Mouse (Mus musculus) left cerebral cortex, postnatal 10 days (tissue): ENCODE results near the gene Btnl10. TPM values are rescaled to one million over a fixed set of nuclear protein-coding genes. Genes with fewer than 3 reads are reported as not detected.

Experiments
- DNase-seq, 2 experiments: peaks; one replicate each; pipeline ENCODE4 v3.0.0; 2021 to 2022; ENCODE audit warnings: low spot score in 2 of 2, mixed read lengths in 1 of 2; ENCODE audit errors: extremely low spot score in 1 of 2
- intact Hi-C: fragments of 180-260 bp; cut with DNase I; formaldehyde crosslinking; loops from one replicate; pipeline ENCODE4 v1.15.1; 2025
- total RNA-seq, 2 experiments: library from RNA; stranded (reverse); gene quantifications; 2 replicates each; pipeline ENCODE4 v1.2.3; 2021

The Btnl10 gene
- total RNA-seq, 2 experiments from 2014 or later, result 0.06 TPM; not detected in 1

DNA sequence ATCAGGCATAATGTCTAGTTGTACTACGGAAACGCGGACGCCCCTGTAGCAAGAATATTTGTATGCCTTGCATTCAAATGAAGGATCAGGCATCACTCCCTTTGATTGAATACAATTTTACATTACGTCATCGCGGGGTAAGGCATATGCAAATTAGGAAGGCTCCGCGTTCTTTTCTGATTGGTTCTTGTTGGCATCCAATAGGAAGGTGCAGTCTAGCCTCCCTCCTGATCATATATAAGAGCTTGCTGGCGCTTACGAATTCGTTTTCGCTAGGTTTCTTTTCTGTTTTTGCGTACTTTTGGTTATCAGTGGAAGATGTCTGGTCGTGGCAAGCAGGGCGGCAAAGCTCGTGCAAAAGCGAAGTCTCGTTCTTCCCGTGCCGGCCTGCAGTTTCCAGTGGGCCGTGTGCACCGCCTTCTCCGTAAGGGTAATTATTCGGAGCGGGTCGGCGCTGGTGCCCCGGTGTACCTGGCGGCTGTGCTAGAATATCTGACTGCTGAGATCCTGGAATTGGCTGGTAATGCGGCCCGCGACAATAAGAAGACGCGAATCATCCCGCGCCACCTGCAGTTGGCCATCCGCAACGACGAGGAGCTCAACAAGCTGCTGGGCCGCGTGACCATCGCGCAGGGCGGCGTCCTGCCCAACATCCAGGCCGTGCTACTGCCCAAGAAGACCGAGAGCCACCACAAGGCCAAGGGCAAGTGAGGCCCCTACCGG, 36.9 kb downstream of the Btnl10 start, which contains the start of the genes Hist3h2a and Trim17:
Hist3h2a (plus strand) TSS at position 266 of the 723 bp plus-strand sequence.
Trim17 (plus strand) TSS at position 266 of the 723 bp plus-strand sequence.
- intact Hi-C loops, result no loop called here
- DNase-seq, result peak; percentile 92 to 97

DNA sequence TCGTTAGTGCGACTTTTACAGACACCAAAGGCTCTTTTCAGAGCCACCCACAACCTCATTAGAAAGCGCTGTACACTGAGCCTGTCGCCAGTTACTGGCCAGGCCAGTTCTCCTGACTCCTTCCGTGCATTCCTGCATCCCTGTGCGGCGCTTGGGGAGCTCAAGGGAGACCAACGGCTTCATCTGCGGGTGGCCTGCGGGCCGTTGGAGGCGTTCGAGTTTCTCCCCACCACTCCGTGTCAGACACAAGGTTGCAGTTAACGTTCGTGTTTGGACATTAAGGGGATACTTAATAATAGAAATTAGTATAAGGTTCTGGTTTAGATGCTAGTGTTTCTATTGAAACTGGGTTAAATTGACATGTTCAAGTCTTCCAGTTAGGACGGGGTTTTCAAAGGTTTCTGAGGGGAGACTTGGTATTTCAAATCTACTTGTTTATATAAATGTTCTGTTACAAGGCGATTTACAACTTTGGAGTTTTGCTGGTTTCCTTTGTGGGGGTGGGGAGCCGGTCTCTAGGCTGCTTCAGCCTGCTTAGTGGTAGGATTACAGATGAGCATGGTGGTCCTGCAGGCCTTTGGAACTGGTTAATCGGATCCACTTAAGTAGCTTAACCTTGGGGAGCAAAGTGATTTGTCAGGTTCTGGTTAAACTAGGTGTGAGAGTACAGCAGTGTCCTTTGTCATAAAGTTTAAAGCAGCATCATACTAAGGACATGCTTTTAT, 37.6 kb downstream of the Btnl10 start:
- intact Hi-C loops, result no loop called here
- peak in 1 of 2 experiments; percentile 40 for DNase-seq

DNA sequence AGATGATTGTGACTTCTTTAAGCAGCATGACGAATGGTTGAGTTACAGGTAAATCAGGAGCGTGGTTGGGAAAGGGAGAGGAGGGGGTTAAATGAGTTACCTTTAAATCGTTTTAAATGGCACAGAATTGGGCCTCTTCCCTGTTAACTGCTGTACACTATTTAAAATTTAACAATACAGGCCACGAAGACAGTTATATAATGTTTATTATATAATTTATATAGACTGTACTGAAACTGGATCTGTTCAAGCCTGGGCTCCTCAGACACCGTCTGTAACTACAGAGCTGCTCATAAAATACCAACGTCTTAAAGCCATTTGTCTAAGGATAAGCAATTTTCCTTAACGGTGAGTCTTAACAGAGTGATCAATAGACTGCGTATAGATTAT, 38.2 kb downstream of the Btnl10 start:
- DNase-seq, result no peak
- intact Hi-C loops, result no loop called here

DNA sequence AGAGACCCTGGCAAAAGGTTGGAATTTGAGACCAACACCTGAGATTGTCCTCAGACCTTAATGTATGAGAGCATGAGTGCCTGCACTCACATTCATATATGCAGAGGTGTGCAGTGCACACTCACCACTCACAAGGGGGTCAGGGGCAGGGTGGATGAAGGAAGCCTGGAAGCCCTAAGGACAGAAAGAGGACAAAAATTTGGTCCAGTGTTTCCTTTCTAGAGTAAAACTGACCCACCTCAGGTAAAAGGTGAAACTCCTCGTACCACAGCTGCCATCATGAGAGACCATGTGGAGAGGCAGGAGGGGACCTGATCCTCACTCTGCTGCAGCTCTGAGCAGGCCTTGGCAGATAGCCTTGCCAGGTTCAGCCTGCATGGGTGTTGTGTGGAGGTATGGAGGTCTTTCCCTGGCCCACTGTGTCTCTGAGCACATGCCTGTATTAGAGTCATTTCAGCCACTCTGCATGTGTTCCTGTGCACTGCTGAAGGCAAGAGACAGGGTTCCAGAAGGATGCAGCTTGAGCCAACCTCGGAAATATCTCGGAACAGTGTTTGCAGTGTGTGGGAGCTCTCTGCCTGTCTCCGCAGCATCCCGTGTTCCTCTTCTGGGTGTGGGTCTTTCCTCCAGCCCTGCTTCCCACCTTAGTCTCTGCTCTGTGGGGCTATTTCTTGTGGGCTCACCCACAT, 39.7 kb downstream of the Btnl10 start:
- intact Hi-C loops, result no loop called here
- peak in 1 of 2 experiments; percentile 21 for DNase-seq

DNA sequence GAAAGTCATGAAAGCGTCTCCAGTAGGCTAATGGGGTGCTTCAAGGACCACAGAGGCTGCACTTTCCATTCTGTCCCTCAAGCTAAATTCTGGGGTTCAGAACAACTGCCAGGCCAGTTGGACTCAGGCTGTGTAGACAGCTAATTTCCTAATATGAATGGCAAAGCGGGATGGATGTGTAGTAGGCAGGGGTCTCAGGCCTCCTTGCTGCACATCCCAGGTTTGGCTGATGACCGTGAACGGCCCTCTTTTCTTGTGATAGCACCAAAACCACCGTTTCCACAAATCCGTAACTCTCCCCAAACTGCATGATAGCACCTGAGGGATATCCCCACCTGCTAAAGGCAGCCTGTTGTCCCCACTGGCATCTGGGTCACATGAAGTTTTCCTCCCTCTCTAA, 40.8 kb downstream of the Btnl10 start:
- DNase-seq, result no peak
- intact Hi-C loops, result no loop called here

DNA sequence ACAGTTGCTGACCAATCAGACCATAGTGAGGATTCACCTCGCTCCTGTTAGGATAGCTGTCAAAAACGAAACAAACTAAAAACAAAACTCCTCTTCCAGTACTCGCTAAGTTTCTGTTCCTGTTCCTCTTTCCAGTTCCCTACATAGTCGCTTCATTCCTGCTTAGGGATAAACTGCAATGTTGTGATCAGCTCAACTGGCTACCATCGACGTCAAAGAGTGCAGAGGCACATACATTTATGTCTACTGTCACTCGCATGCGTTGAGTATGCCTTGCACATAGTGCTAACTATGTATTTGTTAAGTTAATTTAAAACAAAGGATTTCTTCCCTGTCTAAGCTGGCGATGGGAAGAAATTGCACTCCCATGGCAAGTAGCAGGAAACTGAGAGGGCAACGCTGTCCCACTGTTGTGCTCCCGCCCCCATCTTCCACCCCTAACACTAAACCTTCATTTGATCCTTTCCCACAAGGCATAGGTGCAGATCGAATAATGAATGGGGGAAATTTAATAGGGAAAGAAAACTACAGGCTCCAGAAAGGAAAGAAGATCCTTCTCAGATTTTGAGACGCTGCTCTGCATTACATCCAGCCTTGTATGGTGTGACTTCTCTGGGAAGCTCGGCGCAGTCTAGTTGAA, 41.6 kb downstream of the Btnl10 start:
- intact Hi-C loops, result no loop called here

DNA sequence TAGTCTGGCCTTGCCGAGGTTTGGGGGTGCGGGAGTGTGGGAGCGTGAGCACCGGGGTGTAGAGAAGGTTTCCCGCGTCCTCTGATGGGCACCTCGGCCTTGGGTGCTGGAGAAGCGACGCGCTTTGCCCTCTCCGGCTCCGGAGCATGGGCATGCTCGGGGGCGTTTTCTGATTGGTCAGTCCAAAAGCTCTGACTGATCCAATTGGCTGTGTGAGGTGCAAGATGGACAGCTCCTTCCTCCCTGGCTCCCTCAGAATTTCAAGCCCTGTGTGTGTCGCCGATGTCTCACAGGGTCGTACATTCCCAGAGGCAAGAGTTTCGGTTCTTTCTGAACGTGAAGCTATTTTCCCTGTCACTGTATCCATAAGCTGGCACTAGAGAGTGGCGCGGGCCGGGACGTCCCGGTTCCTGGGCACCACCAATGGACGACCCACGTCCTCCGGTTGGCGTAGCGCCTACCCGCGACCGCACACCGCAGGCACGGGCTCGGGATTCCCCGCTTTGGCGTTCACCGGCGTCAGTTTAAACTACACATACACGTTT, 42.3 kb downstream of the Btnl10 start:
- intact Hi-C loops, result loop anchor here (10.0 kb wide), 1 partner anchor 335 kb away; the partner anchor contains the start of gene Wnt3a
- peak; percentile 78 to 84 for DNase-seq

More for the DNA sequence above, 41.6 kb downstream of the Btnl10 start:
- DNase-seq, result no peak

DNA sequence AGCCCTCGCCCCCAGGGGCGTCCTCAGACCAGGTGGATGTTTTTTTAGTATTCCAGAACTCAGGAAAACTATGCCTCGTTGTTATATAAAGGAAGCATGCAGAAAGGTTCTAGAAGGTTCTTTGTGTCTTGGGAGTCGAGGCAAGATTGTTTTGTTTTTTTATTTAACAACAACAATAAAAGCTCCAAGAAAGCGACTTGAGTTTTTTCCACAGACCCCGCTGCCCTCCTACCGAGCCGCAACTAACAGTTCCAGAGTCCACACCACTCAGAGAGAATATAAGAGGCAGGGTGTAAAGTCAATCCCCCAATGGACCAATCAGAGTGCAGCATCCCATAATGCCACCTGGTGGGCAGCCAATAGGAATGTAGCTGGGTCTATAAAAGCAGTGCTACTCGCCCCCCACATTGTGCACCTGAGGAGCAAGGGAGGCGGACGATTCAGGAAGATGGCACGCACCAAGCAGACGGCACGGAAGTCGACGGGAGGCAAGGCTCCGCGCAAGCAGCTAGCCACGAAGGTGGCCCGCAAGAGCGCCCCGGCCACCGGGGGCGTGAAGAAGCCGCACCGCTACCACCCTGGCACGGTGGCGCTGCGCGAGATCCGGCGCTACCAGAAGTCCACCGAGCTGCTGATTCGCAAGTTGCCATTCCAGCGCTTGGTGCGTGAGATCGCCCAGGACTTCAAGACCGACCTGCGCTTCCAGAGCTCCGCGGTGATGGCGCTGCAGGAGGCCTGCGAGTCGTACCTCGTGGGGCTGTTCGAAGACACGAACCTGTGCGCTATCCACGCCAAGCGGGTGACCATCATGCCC, 43.9 kb downstream of the Btnl10 start:
- intact Hi-C loops, result loop anchor here (10.0 kb wide), 1 partner anchor 333 kb away; the partner anchor contains the start of gene Wnt3a
- DNase-seq, result peak in 1 of 2 experiments; percentile 21

DNA sequence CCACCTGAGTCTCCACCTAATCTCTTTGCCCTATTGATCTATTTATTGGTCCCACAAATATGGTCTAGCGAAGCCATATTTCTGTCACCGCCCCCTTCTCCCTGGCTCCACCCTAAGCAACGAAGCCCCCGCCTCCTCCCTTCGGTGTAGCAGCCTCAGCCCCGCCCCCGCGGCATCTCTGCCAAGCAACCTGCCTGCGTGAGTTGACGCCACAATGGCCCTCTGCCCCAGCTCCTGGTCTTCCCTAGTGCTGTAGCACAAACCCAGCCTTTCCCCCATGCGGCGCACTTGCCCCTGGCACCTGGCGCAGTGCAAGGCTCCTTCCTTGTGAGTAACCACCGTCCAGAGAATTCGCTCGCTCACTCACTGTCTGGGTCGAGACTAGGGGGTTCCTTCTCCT, 45.8 kb downstream of the Btnl10 start:
- intact Hi-C loops, result loop anchor here (10.0 kb wide), 1 partner anchor 331 kb away; the partner anchor contains the start of gene Wnt3a
- peak in 1 of 2 experiments; percentile 72 for DNase-seq

DNA sequence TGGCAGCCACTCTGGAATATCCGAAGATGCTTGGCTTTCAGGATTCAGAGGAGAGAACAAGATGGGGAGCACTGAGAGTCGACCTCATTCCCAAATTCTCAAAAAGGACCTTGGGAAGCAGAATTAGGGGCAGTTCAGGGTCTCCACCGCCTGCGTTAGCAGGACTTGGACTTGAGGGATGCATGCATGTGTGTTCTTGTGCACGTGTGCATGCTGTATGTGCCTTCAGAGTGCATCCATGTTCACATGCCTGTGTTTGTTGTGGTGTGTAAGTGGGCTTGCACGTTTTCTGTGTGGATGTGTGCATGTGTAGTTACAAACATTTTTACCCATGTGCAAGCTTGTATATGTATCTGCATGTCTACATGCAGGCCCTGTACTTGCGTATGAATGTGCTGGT, 46.5 kb downstream of the Btnl10 start:
- DNase-seq, result no peak
- intact Hi-C loops, result loop anchor here (10.0 kb wide), 1 partner anchor 331 kb away; the partner anchor contains the start of gene Wnt3a

DNA sequence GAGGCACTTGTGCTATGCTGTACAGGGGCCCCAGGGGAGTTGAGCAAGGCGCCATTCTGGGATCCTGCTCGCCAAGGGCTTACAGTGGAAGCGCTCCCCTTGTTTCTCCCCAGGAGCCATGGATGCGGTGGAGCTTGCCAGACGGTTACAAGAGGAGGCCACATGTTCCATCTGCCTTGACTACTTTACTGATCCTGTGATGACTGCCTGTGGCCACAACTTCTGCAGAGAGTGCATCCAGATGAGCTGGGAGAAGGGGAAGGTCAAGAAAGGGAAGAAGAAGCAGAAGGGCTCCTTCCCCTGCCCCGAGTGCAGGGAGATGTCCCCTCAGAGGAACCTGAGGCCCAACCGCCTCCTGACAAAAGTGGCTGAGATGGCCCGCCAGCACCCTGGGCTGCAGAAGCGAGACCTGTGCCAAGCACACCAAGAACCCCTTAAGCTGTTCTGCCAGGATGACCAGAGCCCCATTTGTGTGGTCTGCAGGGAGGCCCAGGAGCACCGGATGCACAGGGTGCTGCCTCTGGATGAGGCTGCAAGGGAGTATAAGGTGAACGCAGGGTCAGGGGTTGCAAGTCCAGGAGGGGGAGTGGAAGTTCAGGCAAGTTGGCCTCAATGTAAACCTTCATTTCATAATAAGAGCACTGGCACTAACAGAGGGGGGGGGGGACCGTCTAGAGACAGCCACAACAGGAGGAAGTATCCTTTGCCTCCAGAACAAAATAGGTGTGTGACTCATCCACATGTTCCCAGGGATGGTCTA, 47.5 kb downstream of the Btnl10 start:
- DNase-seq, result no peak
- intact Hi-C loops, result loop anchor here (10.0 kb wide), 1 partner anchor 330 kb away; the partner anchor contains the start of gene Wnt3a

DNA sequence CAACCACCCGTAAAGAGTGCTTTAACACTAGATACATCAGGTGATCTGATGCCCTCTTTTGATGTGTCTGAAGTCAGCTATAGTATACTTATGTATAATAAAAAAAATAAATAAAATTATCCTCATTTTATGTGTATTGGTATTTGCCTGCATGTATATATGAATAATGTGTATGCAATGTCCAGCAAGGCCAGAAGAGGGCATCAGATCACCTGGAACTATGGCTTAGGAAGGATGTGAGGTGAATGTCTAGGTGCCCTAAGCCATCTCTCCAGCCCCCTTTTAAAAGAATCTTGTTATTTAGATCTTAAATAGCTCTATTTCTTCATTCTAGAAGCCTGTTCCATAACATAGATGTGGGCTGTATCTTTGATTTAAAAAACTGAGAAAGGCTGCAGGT, 49.6 kb downstream of the Btnl10 start:
- no peak for DNase-seq
- intact Hi-C loops, result loop anchor here (10.0 kb wide), 1 partner anchor 327 kb away; the partner anchor contains the start of gene Wnt3a

DNA sequence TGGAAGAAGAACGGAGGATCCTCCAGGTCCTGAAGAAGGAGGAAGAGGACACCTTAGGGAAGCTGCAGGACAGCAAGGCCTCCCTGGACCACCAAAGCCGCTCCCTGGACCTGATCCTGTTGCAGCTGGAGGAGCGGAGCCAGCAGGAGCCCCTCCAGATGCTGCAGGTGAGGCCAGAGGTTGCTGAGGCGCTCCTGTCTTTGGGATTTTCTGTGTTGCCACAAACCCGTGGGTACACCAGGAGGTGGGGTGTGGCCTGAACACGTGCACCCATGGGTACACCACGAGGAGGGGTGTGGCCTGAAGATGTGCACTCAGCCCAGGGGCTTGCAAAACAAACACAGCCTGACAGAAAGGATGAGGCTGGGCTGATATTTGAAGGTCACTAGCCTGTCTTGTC, 50.8 kb downstream of the Btnl10 start:
- intact Hi-C loops, result loop anchor here (10.0 kb wide), 1 partner anchor 326 kb away; the partner anchor contains the start of gene Wnt3a
- DNase-seq, result peak in 1 of 2 experiments; percentile 18

DNA sequence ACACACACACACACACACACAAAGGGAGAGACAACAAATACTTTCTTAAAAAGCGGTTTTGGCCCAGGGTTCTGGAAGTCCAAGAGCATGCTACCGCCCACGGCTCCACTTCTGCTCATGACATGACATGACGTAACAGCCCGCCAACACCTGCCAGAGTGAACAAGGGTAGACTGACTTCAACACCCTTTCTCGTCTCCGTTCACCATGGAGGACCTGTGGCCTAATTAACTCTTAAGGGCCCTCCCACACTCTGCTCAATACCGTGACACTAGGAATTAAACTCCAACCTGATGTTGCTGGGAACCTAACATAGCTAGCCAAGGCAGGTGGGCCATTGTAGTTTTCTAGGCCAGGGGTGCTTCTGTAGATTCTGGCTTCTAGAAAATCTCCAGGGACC, 51.3 kb downstream of the Btnl10 start:
- intact Hi-C loops, result loop anchor here (10.0 kb wide), 1 partner anchor 326 kb away; the partner anchor contains the start of gene Wnt3a
- DNase-seq, result peak in 1 of 2 experiments; percentile 21

DNA sequence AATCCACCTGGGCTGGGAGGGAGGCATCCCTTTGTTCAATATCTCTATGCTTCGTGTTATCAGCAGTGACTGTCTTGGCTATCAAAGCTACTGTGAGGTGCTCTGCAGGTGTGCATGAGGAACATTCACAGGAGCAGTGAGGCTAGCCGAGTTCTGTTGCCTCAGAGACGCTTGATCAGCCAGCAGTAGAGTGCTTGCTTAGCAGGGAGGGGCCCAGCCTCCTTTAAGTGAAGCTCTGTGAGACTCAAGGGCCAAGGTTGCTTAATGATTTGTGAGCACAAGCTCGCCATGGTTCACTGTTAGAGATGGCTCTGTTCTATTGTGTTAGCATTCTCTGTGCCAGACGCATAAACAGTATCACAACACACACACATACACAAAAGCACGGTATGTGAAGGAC, 52.0 kb downstream of the Btnl10 start:
- DNase-seq, result peak in 1 of 2 experiments; percentile 4
- intact Hi-C loops, result loop anchor here (10.0 kb wide), 2 partner anchors 215 to 325 kb away; partner anchors contain the start of genes Gjc2 and Wnt3a

DNA sequence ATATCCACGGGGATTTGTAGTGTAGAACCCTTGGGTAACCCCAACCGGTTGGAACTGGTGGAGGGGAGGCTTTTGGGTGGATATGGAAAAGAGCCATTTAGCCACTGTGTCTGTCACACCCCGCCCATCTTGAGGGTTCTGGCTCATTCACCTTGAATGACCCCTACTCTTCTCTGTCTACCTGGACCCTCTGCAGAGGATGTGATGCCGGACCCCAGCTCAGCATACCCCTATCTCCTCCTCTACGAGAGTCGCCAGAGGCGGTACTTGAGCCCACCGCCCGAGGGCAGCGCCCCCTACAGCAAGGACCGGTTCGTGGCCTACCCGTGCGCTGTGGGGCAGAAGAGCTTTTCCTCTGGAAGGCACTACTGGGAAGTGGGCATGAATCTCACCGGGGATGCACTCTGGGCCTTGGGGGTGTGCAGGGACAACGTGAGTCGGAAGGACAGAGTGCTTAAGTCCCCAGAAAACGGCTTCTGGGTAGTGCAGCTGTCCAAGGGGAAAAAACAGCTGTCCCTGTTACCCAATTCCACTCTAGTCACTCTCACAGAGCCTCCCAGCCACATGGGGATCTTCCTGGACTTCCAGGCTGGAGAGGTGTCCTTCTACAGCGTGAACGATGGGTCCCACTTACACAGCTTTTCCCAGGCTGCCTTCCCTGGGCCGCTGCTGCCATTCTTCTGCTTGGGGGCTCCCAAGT, 53.3 kb downstream of the Btnl10 start:
- intact Hi-C loops, result loop anchor here (10.0 kb wide), 1 partner anchor 214 kb away; the partner anchor contains the start of gene Gjc2
- DNase-seq, result peak in 1 of 2 experiments; percentile 25
